Mouse (Mus musculus): ENCODE measurements at regions not wholly inside any gene's neighbourhood (a gene's known extent, or its start where the extent isn't known, plus 50 kb on each side); places are given as distances from the start of the nearest gene placed in this dataset.

GRCm38 (mm10) chr17:64199241-64199933 is 132.3 kb downstream of the Pja2 start:
- no peak for ATAC-seq (ENCODE audit: low FRiP score, low read depth)
- H3K4me1 ChIP-seq (replicated peaks), result peaks cover 8% of the 10 kb centered on the region
- H3K9ac ChIP-seq, result no peak overlapping the region
- no peak overlapping the region for H3K4me3 ChIP-seq
- no peaks in the 10 kb centered on the region for H3K9me3 ChIP-seq
- H3K27ac ChIP-seq (replicated peaks), result no peak overlapping the region
- no peak overlapping the region for H3K4me2 ChIP-seq
- no peaks in the 10 kb centered on the region for H3K27me3 ChIP-seq
- H3K36me3 ChIP-seq, result no peaks in the 10 kb centered on the region
- WGBS, result 88% methylated on average over 10 of the region's 10 CpGs

GRCm38 (mm10) chr17:64196437-64196836 is 135.3 kb downstream of the Pja2 start:
- H3K9me3 ChIP-seq, result no peaks in the 10 kb centered on the region
- no peaks in the 10 kb centered on the region for H3K36me3 ChIP-seq
- no peak overlapping the region for H3K4me2 ChIP-seq
- WGBS, result 60% methylated on average over 10 of the region's 10 CpGs
- peaks cover 8% of the 10 kb centered on the region for H3K4me1 ChIP-seq (replicated peaks)
- no peak overlapping the region for H3K27ac ChIP-seq (replicated peaks)
- ATAC-seq (ENCODE audit: low FRiP score, low read depth), result peak; percentile 46; the same call in 1 of the 2 replicates
- no peaks in the 10 kb centered on the region for H3K27me3 ChIP-seq
- no peak overlapping the region for H3K4me3 ChIP-seq
- no peak overlapping the region for H3K9ac ChIP-seq

GRCm38 (mm10) chr17:64193055-64193454 is 138.7 kb downstream of the Pja2 start:
- Histone ChIP-seq H3K27ac (replicated peaks) (no peak overlapping the region), H3K4me2 (no peak overlapping the region), H3K9ac (no peak overlapping the region), H3K4me3 (no peak overlapping the region), H3K9me3 (no peaks in the 10 kb centered on the region), H3K27me3 (no peaks in the 10 kb centered on the region), H3K36me3 (no peaks in the 10 kb centered on the region), H3K4me1 (replicated peaks) (no peaks in the 10 kb centered on the region)
- ATAC-seq (ENCODE audit: low FRiP score, low read depth), result no peak
- WGBS, result 96% methylated on average over 6 of the region's 6 CpGs

All from hindbrain, embryonic 15.5 days (tissue).